Mouse (Mus musculus): Measurements from ENCODE around the gene Ano7. TPM values are rescaled to one million over a fixed set of nuclear protein-coding genes. Genes with fewer than 3 reads are reported as not detected.

Ano7 gene
- polyA plus RNA-seq (2014; fragmentation: Illumina TruSeq; extraction: RNeasy Lipid Tissue Mini Kit (QIAGEN cat#74804); ENCODE audit: low replicate concordance), result 22.8 TPM

DNA sequence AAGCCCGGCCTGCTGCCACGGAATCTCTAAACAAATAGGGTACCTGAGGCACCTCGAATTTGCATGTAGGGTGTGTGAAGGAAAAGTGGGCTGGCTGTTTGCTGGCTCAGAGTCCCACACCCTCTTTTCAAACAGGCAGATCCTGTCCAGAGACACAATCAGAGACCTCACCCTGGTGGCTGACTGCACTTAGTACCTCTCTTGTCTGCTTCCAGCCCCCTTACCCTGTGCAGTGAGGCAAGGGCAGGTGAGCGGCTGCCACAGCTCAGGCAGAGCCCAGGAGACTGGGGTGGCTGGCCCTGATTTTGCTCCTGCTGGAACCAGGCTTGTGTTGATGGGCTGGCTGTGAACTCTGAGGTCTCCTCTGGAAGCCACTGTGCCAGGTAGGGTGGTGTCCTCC, at the start of gene Ano7:
TSS of gene Ano7 (plus strand) at position 266 of the 400 bp plus-strand sequence.

DNA sequence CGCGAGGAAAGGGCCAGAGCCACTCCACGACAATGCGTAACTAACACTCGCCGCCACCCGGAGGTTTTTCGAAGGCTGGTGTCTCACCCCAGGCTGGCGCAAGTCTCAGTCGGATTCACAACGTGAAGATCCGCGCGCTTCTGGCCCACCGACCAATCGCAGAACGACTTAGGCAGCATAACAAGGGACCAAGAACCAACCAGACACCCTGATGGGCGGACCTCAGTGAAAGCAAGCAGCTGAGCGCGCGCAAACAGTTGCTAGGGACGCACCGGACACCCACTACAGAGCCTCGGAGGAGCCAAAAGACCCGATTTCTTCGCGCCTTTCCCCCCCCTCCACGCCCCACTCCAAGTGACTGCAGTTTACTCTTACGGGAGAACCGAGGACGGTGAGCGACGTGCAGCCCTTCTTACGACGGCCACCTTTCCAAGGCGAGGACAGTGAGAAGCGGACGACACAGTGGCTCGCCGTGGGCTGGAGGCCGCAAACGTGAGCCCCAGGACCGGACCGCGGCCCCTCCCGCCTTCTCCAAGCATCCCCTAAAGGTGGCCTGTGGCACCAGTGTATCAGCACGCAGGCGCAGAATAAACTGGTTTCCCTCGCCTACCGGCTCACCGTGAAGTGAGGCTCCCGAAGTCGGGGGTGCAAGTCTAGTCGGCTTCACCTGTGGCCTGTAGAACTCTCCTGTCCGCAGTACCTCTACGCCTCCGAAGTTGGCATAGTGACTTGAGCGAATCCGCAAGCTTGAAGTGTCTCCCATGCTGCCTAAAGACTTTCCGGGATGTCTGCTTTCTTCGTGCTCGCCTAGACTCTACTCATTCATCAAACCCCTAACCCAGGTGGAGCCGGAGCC, 30.9 kb upstream of the Ano7 start, which contains the start of the genes Ppp1r7 and Pask:
TSS of gene Ppp1r7 (plus strand) at position 207 of the 856 bp plus-strand sequence.
TSS of gene Pask (minus strand) at position 835 of the 856 bp plus-strand sequence.

Other genes starting within 250 kb of the Ano7 start
- gene Agxt, start 238.7 kb upstream of the Ano7 start, polyA plus RNA-seq (2014; fragmentation: Illumina TruSeq; extraction: RNeasy Lipid Tissue Mini Kit (QIAGEN cat#74804); ENCODE audit: low replicate concordance), result not detected
- gene 2310007B03Rik, start 213.0 kb upstream of the Ano7 start, polyA plus RNA-seq (2014; fragmentation: Illumina TruSeq; extraction: RNeasy Lipid Tissue Mini Kit (QIAGEN cat#74804); ENCODE audit: low replicate concordance), result 2.0 TPM
- not detected for gene Crocc2, start 205.2 kb upstream of the Ano7 start, polyA plus RNA-seq (2014; fragmentation: Illumina TruSeq; extraction: RNeasy Lipid Tissue Mini Kit (QIAGEN cat#74804); ENCODE audit: low replicate concordance)
- gene Sned1, start 138.1 kb upstream of the Ano7 start, polyA plus RNA-seq (2014; fragmentation: Illumina TruSeq; extraction: RNeasy Lipid Tissue Mini Kit (QIAGEN cat#74804); ENCODE audit: low replicate concordance), result 1.4 TPM
- gene Mterf4, start 68.0 kb upstream of the Ano7 start, polyA plus RNA-seq (2014; fragmentation: Illumina TruSeq; extraction: RNeasy Lipid Tissue Mini Kit (QIAGEN cat#74804); ENCODE audit: low replicate concordance), result 11.3 TPM
- gene Ppp1r7, start 31.1 kb upstream of the Ano7 start, polyA plus RNA-seq (2014; fragmentation: Illumina TruSeq; extraction: RNeasy Lipid Tissue Mini Kit (QIAGEN cat#74804); ENCODE audit: low replicate concordance), result 78.4 TPM
- gene Pask, start 30.4 kb upstream of the Ano7 start, polyA plus RNA-seq (2014; fragmentation: Illumina TruSeq; extraction: RNeasy Lipid Tissue Mini Kit (QIAGEN cat#74804); ENCODE audit: low replicate concordance), result 2.2 TPM
- 141 TPM for gene Hdlbp, start 104.9 kb downstream of the Ano7 start, polyA plus RNA-seq (2014; fragmentation: Illumina TruSeq; extraction: RNeasy Lipid Tissue Mini Kit (QIAGEN cat#74804); ENCODE audit: low replicate concordance)
- gene Farp2, start 138.1 kb downstream of the Ano7 start, polyA plus RNA-seq (2014; fragmentation: Illumina TruSeq; extraction: RNeasy Lipid Tissue Mini Kit (QIAGEN cat#74804); ENCODE audit: low replicate concordance), result 13.4 TPM

All from small intestine, adult 10 weeks (tissue).